8 mouse cellular contexts compared by ENCODE assay signal in the genomic region with DNA sequence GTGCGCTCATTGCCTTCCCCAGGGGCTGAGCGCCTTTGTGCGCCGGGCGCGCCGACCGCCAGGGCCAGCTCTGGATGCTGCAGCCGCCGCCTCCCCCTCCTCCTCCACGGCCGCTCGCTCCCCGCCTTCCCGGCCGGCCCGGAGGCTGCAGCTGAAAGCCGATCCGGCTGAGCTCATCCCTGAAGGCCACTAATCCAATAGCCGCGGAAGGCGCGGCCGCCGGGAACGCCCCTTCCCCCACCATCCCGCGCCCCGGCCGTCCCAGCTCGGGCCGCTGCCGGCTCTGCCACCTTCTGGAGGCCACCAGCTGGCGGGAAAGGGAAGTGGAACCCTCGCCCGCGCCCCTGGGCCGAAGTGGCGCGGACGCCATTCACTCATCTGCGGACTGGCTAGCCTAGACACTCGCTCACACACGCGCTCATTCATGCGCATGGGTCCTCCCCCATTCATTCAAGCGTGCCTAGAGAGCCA. TPM values are rescaled to one million over a fixed set of nuclear protein-coding genes. Genes with fewer than 3 reads are reported as not detected.
A peak's percentile ranks its signal among the peaks of the same experiment; 100 is the strongest.
DNase-seq lines count a peak whose midpoint lies in the region; ATAC-seq lines count a peak whose summit lies in the region.

A gene (minus strand): TSS at position 167 of the 471 bp plus-strand sequence.

- WGBS in hindbrain, embryonic 12.5 days = 0% methylated on average over 45 of the region's 47 CpGs

- H3K4me1 ChIP-seq in hindbrain, embryonic 12.5 days = peaks cover 49% of the 10 kb centered on the region

- peak within 1 kb of the TSS; percentile 99 for H3K27ac ChIP-seq in hindbrain, embryonic 12.5 days

- ATAC-seq in hindbrain, embryonic 12.5 days (ENCODE audit: low FRiP score) = peak; percentile 90

- peak within 1 kb of the TSS; percentile 80 for H3K4me2 ChIP-seq in hindbrain, embryonic 12.5 days (replicated peaks)

- H3K27me3 ChIP-seq in hindbrain, embryonic 12.5 days = no peaks in the 10 kb centered on the region

- H3K9ac ChIP-seq in hindbrain, embryonic 12.5 days = peak within 1 kb of the TSS; percentile 90

- peak; percentile 96 for DNase-seq in Muller cell, postnatal 12 days (ENCODE audit: inconsistent ontology term)
- peak; percentile 41 for DNase-seq in cerebellum, adult 9-11 months
- DNase-seq in frontal cortex, postnatal 25 days (ENCODE audit: low spot score in 2 of 2) = peak; percentile 38 to 49
- DNase-seq in layer of hippocampus, postnatal 25 days (ENCODE audit: extremely low spot score in 1 of 2, low spot score in 1 of 2) = peak; percentile 48 to 55
- peak; percentile 53 for DNase-seq in lung, postnatal 25 days (ENCODE audit: low spot score)
- peak; percentile 96 for DNase-seq in retina, embryonic 14.5 days (ENCODE audit: low spot score)
- DNase-seq in urinary bladder, adult 2 months (ENCODE audit: low spot score) = peak; percentile 48

- H3K4me3 ChIP-seq in hindbrain, embryonic 12.5 days = peak within 1 kb of the TSS; percentile 67

- no peaks in the 10 kb centered on the region for H3K36me3 ChIP-seq in hindbrain, embryonic 12.5 days

- H3K9me3 ChIP-seq in hindbrain, embryonic 12.5 days (replicated peaks) = no peaks in the 10 kb centered on the region

RNA-seq across cellular contexts. Expression of the gene that starts here (rescaled TPM):
- polyA plus RNA-seq in hindbrain, embryonic 12.5 days (2016; fragmentation: Nextera tagmentation; extraction: Ambion mirVana) = 88.2 and 89.2 TPM in 2 replicates
- 1 to 10 TPM; 5.1 to 6.1 TPM for total RNA-seq in layer of hippocampus, postnatal 25 days (2021)
- polyA plus RNA-seq in urinary bladder, adult 2 months (2012; rRNA removed) = 0.41 and 0.60 TPM in 2 replicates

Comparison
In these comparisons a context has a peak if more than half of its experiments do, and no peak if none do; other contexts are left out.
1. Peak in every context shown above with its lines: DNase-seq, ATAC-seq, H3K4me3 ChIP-seq and H3K27ac ChIP-seq.
2. RNA of the gene that starts here (polyA plus RNA-seq): 88.2 to 89.2 TPM in hindbrain, embryonic 12.5 days; 0.41 to 0.60 TPM in urinary bladder, adult 2 months; every median in the first group is over 10 times any median in the second.
3. Peak in DNase-seq in urinary bladder, adult 2 months; RNA of the gene not detected or under 1 TPM.
4. DNase-seq: peak in every context shown above with its lines; median percentile 96 in Muller cell, postnatal 12 days; 96 in retina, embryonic 14.5 days; 53 in lung, postnatal 25 days; 52 in layer of hippocampus, postnatal 25 days; 48 in urinary bladder, adult 2 months; 44 in frontal cortex, postnatal 25 days; 41 in cerebellum, adult 9-11 months.